Mouse (Mus musculus): Measurements from ENCODE around the gene Osbpl10. TPM values are rescaled to one million over a fixed set of nuclear protein-coding genes. Genes with fewer than 3 reads are reported as not detected.
"Not testable (repeated sequence)": the region's sequence is repeated elsewhere in the genome, so short reads cannot be mapped to it uniquely, and the experiment has no call there.

Osbpl10 gene
- total RNA-seq, 1 experiment from 2014 or later: 7.7 TPM

GRCm38 (mm10) chr9:115220466-115220865 is 242.1 kb downstream of the Osbpl10 start:
- DNase-seq: no peak

- no peak for DNase-seq
These were observed 242.9 kb downstream of the Osbpl10 start for GRCm38 (mm10) chr9:115221265-115221664.

GRCm38 (mm10) chr9:115224744-115225354 is 246.5 kb downstream of the Osbpl10 start:
- no peak for DNase-seq

DNA sequence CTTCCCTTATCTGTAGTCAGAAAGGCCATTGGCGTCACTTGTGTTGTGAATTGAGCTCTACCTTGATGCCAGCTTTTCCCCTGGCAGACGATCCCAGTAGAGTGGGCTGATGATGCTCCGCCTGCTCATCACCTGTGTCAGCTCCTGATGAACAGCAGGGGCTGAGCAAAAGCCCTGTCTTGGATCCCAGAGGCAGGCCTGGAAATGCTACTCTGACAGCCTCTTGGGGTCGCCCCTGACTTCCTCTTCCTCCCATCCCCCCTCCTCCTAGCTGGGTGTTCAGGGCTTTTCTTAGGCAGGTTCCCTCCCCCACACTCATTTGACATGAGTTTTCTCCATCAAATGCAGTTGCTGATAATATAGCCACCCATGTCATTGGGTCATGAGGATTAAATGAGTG is 250.8 kb downstream of the Osbpl10 start:
- no peak for DNase-seq

- DNase-seq: no peak
These were observed 251.3 kb downstream of the Osbpl10 start for GRCm38 (mm10) chr9:115229676-115230075.

- DNase-seq: no peak
These were observed 251.8 kb downstream of the Osbpl10 start for GRCm38 (mm10) chr9:115230141-115230540.

GRCm38 (mm10) chr9:115231476-115231875 is 253.1 kb downstream of the Osbpl10 start:
- no peak for DNase-seq

DNA sequence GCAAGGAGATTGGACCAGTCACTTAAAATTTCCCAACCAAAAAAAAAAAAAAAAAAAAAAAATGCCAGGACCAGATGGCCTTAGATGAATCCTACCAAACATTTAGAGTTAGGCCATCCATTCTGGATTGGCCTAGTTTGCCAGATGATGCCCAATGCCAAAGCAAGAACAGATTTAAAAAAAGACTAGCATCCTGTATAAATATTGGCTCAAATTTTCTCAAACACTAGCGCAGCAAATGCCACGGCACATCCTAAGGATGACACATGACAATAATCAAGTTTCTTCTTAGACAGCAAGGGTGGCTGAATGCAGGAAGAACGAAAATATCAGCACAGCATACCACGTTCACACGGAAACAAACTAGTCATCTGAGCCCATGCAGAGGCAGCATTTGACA is 255.4 kb downstream of the Osbpl10 start:
- DNase-seq: no peak

- DNase-seq: no peak
These were observed 256.2 kb downstream of the Osbpl10 start for GRCm38 (mm10) chr9:115234561-115234960.

- no peak for DNase-seq
These were observed 258.0 kb downstream of the Osbpl10 start for GRCm38 (mm10) chr9:115236352-115236841.

GRCm38 (mm10) chr9:115237943-115238342 is 259.6 kb downstream of the Osbpl10 start:
- no peak for DNase-seq

DNA sequence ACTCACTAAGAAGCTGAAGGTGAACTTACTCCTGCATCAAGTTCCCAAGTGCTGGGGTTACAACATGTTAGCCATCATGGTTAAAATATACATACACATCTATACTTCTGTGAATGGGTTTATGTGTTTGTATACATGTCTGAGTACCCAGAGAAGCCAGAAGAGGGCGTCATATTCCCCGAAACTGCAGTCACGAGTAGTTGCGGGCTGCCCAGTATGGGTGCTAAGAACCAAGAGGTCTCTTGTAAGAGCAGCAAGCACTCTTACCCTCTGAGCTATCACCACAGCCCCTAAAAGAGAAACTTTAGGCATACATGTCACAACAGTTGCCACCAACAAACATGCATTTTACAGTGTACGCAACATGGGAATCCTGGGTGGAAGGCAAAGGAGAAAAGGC is 261.5 kb downstream of the Osbpl10 start:
- DNase-seq: no peak

DNA sequence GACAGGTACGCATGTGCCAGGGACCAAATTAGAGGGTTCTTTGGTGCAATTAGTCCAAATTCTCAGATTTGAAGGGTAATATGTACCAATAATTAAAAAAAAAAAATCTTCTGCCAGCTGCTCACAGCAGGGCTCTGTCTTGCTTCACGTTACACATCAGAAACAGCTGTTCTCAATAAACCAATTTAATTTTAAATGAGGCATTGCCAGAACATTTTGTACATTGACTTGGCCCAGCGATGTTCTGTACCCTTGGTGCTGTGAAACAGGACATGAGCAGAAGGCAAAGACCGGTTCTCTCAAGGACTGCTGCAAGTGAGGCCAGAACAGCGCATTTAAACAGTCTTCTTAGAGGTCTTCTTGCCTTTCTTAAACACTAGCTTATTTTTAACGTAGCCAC is 265.3 kb downstream of the Osbpl10 start:
- no peak for DNase-seq

DNA sequence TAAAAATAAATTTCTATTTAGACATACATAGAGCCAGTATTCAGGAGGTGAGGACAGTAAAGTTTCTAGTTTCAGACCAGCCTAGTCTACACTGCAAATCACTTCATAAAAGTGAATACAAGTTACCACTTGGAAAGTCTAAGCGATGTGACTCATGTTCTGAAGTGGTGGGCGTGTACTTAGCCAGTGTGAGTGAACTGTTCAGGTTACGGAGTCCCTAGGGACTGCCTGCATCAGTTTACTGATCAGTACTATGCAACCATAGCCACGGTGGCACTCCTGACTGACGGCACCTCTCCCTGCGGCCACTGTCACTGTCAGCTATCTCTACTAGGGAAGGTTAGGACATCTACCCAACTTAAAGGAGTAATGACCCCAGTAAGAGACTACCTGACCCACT is 266.7 kb downstream of the Osbpl10 start:
- no peak for DNase-seq

DNA sequence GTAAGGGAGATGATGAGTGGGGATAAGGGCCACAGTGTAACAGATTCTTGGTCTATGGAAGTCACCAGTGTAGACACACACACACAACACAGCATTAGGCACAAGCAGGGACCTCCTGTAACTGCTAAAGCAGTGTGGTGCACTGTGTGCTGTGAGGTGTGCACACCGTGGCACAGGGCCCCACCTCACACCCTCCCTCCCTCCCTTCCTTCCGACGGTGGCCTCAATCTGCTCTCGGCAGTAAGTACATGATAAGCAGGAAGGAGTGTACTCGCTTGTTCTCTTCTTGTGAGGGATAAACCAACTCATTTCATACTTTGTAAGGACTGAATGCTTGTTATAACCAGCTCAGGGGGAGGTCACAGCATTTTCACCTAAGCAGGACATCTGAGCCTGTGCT is 270.8 kb downstream of the Osbpl10 start:
- no peak for DNase-seq

DNA sequence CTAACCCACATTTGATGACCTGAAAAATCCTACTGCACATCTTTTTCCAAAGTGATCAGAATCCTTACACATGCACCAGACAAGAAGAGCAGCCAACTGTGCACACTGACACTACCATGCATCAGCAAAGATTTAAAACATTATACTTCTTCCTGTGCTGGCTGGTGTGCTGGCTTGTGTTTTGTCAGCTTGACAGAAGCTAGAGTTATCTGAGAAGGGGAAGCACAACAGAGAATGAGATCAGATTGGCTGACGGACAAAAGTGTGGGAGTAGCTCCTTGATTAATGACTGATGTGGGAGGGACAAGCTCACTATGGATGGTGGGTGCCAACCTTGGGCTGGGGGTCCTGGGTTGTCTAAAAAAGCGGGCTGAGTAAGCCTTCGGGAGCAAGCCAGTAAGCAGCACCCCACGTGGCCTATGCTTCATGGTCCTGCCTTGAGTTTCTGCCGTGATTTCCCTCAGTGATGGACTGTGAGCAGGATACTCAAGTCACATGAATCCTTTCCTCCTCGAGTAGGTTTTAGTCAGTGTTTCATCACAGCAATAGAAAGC is 279.4 kb downstream of the Osbpl10 start:
- DNase-seq: no peak

DNA sequence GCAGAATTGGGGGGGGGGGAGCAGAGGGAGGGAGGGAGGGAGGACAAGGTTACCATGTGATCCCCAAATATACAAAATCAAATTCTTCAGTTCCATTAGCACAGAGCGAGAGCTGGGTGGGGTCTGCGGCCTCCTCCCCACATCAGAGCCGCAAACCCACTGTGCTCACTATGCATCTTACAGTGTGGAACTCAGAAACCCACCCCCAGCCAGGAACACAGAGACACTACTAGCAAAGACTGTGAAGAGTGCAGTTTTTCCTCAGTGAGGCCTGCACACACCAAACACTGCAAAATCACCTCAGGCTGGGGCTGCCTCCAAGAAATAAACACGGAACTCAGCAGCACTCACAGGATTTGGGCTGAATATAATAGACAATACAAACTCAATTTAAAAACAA is 281.5 kb downstream of the Osbpl10 start:
- DNase-seq: no peak

GRCm38 (mm10) chr9:115260464-115260863 is 282.1 kb downstream of the Osbpl10 start:
- no peak for DNase-seq

- no peak for DNase-seq
These were observed 283.1 kb downstream of the Osbpl10 start for GRCm38 (mm10) chr9:115261456-115261855.

DNA sequence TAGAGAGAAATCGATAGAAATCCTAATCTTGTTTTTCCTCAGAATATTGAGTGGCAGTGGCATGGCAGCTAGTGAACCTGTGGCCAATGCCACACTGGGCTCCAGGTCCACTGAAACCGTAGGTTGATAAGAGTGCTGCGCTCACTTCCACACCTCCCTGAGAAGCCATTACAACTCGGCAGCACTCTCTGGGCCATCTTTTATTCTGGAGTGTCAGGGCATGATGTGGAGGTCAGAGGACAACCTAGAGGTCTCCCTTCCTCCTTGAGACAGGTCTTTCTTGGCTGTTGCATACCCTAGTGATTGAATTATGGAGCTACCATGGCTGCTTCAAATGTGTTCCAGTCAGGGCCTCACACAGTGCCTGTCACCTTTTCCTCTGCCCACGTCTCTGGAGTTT is 283.5 kb downstream of the Osbpl10 start:
- no peak for DNase-seq

GRCm38 (mm10) chr9:115271556-115271955 is 293.2 kb downstream of the Osbpl10 start:
- no peak for DNase-seq

GRCm38 (mm10) chr9:115272451-115272850 is 294.1 kb downstream of the Osbpl10 start:
- DNase-seq: not testable (repeated sequence)

DNA sequence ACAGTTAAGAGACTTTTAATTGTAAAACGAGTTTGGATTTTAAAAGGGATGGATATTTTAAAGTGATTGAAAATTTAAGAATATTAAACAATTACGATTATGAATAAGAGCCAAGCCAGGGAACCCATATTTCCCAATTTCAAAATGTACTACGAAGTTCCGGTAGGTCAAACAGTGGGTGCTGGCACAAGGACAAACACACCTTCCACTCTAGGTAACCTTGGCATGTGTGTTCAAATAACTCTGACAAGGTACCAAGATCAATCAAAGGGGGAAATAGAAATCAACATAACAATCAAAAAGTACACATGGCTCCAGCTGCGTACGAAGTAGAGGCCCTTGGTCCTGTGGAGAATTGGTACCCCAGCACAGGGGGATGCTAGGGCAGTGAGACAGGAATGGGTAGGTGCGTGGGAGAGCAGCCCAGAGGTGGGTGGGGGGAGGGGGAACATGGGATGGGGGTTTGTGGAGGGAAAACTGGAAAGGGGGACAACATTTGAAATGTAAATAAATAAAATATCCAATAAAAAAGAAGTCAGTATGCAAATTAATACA is 294.8 kb downstream of the Osbpl10 start:
- DNase-seq: no peak

GRCm38 (mm10) chr9:115274806-115275205 is 296.4 kb downstream of the Osbpl10 start:
- no peak for DNase-seq

Data from adrenal gland, postnatal 25 days (tissue).